Mouse (Mus musculus) heart, adult 2 months (tissue): ENCODE results near the gene Exog.

Experiments used
- CTCF ChIP-seq: fragments of 200-600 bp; IDR thresholded peaks from 2 replicates; pipeline ENCODE4 v1.8.1; 2022; ENCODE audit warnings: antibody characterized with exemption, mild to moderate bottlenecking, moderate library complexity
- EP300 ChIP-seq: fragments of 200-500 bp; IDR thresholded peaks from 2 replicates; pipeline ENCODE4 v1.6.1; 2011; ENCODE audit warnings: low read depth, low read length, control low read depth; ENCODE audit not compliant: insufficient read depth
- POLR2A ChIP-seq: fragments of 200-500 bp; IDR thresholded peaks from 2 replicates; pipeline ENCODE4 v1.6.1; 2011; ENCODE audit warnings: mild to moderate bottlenecking, low read depth, low read length, control low read depth; ENCODE audit not compliant: insufficient read depth

GRCm38 (mm10) chr9:119498247-119498607 is 53.5 kb downstream of the Exog start:
- TF ChIP-seq CTCF (no peak), POLR2A (no peak), EP300 (no peak)
